Mouse (Mus musculus) mesoderm, embryonic 11.5 days (tissue): ENCODE measurements around the gene Trex1.

ENCODE experiments used
- DNase-seq: peaks from one replicate; pipeline ENCODE4 v3.0.0-alpha.2; 2012; ENCODE audit warnings: low read depth, low spot score

The Trex1 gene

GRCm38 (mm10) chr9:109087987-109088386, 28.5 kb upstream of the Trex1 start:
- DNase-seq: peak; percentile 49

GRCm38 (mm10) chr9:109084922-109085321, 25.4 kb upstream of the Trex1 start:
- DNase-seq: peak; percentile 52

GRCm38 (mm10) chr9:109082124-109082800, 22.7 kb upstream of the Trex1 start, which contains the start of the genes Ccdc51 and Tma7:
Ccdc51 (plus strand) TSS chr9:109082493.
Tma7 (minus strand) TSS chr9:109082587.
- DNase-seq: peak; percentile 92

- DNase-seq: no peak
These were observed 22.2 kb upstream of the Trex1 start for GRCm38 (mm10) chr9:109081749-109082123.

GRCm38 (mm10) chr9:109080516-109080915, 21.0 kb upstream of the Trex1 start:
- no peak for DNase-seq

GRCm38 (mm10) chr9:109073661-109074573, 14.4 kb upstream of the Trex1 start, which contains the start of gene Atrip:
Atrip (minus strand) TSS chr9:109074124.
- DNase-seq: peak; percentile 93

GRCm38 (mm10) chr9:109068095-109068735, 8.7 kb upstream of the Trex1 start:
- DNase-seq: no peak

- no peak for DNase-seq
These were observed 1.4 kb upstream of the Trex1 start for GRCm38 (mm10) chr9:109060898-109061295.

GRCm38 (mm10) chr9:109060184-109060897, 807 bp upstream of the Trex1 start:
- no peak for DNase-seq

GRCm38 (mm10) chr9:109058006-109058765, 1.3 kb downstream of the Trex1 start:
- DNase-seq: no peak

- no peak for DNase-seq
These were observed 2.0 kb downstream of the Trex1 start for GRCm38 (mm10) chr9:109057543-109057942.

GRCm38 (mm10) chr9:109056916-109057315, 2.6 kb downstream of the Trex1 start:
- no peak for DNase-seq

- no peak for DNase-seq
These were observed 3.3 kb downstream of the Trex1 start for GRCm38 (mm10) chr9:109056081-109056690.

GRCm38 (mm10) chr9:109055271-109056030, 4.1 kb downstream of the Trex1 start:
- no peak for DNase-seq

- DNase-seq: peak; percentile 53
These were observed 4.8 kb downstream of the Trex1 start for GRCm38 (mm10) chr9:109054712-109055111.

- no peak for DNase-seq
These were observed 5.7 kb downstream of the Trex1 start for GRCm38 (mm10) chr9:109053851-109054250.

- DNase-seq: no peak
These were observed 6.2 kb downstream of the Trex1 start for GRCm38 (mm10) chr9:109053366-109053765.

- no peak for DNase-seq
These were observed 6.9 kb downstream of the Trex1 start for GRCm38 (mm10) chr9:109052490-109053260.
